Mouse (Mus musculus) R1 (cell line): ENCODE results near the gene Tada2a.

Experiments used
- DNase-seq: peaks from one replicate; pipeline ENCODE4 v3.0.0-alpha.2; 2018; ENCODE audit warnings: low read depth, low spot score

Gene Tada2a

DNA sequence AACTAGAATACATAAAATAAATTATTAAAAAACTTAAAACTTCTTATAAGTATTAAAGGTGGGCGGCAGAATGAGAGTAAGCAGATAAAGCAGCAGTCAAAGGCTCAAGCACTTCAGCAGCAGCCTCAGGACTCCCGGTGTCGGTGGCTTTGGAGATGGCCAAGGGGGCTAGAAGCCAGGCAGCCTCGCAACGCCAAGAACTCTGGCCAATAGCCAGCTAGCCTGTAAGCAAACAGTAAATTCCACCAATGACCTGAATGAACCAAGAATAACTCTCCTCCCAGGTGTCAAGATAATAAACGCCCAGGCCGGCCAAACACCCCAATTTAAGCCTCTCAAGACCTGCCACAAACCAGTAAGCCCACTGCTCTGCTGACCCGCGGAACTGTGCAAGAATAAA is 13.8 kb downstream of the Tada2a start:
- no peak for DNase-seq

DNA sequence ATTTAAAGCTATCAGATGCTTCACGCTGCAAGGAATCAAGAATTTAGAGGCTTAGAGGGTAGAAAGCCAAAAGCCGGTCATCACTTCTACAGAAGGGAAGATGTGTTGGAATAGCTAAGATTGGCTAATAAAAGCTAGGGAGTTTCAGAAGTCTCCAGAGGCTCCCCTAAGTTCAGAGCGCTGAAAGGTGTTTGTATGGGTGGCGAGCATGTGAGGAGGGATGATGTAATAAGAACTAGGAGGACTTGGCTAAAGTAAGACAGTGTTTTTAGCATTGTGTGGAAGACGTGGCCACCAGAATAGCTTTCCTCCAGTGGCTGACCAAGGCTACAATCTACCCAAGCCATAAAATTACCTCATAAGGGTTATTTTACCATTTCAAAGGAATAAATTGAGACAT is 15.8 kb downstream of the Tada2a start:
- DNase-seq, result no peak

DNA sequence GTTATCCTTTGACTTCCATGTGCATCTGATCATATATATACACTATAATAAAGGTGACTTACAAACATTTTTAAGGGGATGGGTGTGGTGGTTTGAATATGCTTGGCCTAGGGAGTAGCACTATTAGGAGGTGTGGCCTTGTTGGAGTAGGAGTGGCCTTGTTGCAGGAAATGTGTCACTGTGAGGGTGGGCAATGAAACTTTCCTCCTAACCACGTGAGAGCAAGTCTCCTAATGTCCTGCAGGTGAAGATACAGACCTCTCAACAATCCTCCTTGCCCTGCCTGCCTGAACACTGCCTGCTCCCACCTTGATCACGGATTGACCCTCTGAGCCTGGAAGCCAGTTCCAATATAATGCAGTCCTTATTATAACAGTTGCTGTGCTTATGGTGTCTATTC is 22.3 kb downstream of the Tada2a start:
- peak; percentile 60 for DNase-seq

DNA sequence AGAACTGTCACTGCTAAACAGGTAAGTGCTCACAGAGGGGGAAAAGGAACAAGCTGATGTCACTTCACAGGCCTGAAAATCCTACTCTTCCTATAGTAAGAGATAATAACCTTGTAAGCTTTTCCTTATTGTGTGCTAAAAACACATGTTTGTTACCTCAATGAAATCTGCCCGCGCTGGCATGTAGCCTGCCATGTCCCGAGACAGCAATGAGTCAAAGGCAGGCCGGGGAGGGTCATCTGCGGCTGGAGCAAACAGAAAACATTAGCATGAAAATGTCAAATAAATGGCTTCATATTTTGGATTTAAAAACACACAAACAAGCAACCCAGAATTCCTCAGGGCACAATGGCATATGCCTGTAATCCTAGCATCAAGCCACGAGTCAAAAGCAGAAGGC is 25.4 kb downstream of the Tada2a start:
- no peak for DNase-seq

DNA sequence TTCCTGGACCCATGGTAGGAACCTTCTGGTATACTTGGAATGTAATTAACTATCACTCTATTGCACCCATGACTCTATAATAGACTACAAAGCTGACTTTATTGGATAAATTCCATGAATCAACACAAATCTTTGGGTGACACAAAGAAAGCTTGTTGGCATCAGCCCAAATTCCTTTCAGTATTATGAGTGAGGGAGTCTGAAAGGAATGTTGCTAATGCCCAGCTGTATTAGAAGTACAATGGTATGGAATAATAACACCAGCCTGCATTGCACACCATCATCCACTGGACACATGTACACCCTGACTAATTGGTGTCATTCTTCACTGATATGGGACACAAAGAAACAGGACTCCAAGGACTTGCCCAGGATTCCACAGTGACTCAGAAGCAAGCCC is 28.2 kb downstream of the Tada2a start:
- DNase-seq, result no peak

DNA sequence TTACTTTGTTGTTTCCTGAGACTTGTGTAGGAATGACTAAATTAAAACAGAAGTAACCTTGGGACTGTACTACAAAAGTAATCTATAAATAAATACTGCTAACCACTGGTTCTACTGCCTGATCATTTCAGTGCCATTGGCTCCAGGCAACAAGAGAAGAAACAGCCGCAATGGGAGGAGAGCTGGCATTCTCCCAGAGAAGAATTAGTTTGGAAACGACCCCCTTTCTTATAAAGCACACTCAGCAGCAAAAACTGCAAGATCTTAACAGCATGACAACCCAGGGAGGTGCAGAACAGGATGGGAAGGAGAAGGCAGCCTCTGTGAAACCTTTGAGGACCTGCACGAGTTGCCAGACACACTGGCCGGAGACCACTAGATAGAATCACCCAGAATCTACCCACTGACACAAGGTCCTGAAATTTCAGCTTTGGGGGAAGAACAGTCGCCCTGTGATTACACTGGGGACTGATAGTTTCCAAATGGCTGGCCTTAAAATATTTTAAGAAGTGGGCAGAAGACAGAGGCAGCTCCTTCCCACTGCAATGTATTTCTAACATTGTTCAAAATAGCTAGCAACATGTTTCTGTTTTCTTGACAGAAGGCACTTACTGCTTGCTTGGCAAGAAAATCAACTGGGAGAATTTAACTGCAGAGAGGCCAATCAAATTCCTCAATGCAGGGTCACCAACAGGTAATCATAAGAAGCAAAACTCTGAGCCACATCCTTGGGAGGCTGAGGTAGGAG is 32.0 kb downstream of the Tada2a start:
- DNase-seq, result no peak

DNA sequence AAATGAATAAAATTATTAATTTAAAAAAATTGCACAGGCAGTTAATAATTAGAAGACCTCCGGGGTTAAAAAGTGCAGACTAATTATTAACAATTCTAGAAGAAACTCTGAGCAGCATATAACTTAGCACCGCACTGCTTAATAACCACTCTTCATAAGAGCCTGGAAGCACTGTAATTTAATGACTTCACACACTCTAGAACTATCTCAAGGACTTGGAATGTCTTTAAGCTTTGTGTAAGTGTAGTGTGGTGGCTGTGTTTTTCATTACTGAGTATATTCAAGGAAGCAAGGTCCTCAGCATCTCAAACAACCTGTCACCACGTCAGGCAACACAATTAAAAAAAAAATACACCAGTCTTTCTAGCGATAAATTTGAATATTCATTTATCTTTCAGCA is 34.3 kb downstream of the Tada2a start:
- DNase-seq, result no peak

DNA sequence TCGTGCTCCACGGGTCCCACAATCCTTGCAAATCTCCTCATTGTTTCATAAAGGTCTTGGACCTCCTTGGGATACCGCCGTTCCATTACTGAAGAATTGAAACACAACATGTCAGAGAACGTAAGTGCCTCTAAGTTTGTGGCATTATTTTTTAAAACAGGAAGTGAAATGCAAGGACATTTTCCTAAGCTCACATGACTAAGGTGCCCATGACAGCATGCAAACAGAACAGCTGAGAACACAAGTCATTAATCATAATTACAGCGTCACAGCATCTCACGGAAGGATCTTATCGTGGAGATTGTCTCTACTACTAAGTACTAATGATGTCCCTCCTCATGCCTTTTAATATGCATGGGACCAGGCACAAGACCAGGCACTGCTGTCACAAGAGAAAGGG is 38.8 kb downstream of the Tada2a start:
- DNase-seq, result no peak

DNA sequence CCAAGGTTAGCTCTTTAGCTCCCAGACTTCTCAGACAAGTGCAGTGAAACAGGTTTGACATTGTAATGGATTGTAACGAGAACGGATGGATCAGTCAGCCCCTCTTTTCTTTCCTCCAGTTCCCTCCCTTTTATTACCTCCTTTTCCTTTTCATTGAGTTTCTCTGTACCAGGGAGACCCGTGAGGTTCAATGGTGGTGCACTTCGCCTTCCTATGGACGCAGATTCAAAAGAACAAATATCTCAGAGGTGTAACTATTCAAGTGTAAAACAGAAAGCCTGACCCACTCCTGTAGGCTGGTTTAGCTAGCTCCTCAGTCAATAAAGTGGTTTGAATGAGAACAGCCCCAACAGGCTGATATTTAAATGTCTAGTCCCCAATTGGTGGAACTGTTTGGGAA is 47.5 kb downstream of the Tada2a start:
- peak; percentile 81 for DNase-seq

DNA sequence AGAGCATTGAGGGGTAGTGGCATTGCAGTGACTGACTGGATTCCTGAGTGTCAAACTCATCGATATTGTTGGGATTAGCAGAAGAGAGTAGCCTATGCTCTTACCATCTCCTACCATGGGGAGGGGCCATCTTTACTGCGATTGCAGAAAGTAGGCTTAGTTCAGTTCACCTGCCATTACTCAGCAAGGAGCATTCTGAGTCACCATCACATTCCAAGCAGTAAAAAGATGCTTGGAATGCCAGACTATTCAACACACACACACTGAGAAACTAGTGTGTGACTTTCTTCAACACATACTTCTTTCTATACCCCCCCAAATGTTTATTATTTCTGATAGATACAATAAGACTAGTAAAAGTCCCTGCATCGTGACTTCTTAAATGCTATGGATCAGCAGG is 49.1 kb downstream of the Tada2a start:
- DNase-seq, result peak; percentile 49

DNA sequence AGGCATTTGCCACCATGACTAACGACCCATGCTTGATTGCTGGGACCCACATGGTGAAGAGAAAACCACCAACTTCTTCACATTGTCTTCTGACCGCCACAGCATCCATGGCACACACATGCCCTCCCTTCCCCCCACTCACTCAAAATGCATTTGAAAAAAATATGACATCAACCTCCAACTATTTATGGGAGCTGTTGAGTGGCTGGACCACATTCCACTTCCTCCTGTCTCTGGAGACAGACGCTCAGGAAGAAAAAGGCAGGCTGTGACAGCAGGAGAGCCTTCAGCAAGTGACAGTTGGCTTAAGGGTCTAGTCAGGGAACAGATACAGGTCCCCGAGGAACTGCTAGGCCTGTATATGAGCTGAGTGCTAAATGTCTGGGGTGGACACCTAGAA is 49.5 kb downstream of the Tada2a start:
- no peak for DNase-seq

DNA sequence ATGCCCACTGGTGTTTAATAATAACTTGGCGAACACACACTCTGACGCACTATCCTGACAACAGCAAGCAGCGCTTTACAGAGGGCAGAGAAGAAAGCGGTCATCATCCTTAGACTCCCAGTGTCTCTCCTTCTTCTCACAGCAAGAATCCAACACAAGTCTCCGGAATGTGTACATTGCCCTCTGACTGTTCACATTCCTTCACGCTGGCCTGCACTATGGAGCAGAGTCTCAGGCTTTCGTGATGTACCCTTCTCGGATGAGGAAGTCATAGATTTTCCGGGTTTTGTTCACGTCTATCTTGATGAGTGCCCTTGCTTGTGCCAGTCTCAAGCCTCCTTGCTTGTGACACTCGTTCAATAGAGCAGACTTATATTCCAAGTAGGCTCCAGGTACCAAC is 50.0 kb downstream of the Tada2a start:
- DNase-seq, result no peak

DNA sequence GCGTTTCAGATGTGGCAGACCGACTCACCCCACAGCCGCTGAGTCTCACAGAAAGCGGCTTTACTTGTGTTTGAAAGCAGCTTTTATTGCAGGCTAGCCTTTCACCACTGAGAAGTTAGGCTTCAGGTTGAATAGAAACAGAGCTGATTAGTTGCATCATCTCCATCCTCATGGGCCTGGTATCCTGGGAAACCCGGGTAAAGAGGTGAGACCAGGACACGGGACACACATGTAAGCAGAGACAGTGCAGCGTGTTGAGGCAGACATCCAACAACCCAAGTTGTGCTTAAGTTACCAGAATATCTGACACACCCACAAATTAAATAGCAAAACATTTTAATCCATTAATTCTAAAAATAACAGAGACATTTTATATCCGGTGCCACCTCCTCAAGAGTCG is 50.8 kb downstream of the Tada2a start:
- no peak for DNase-seq

DNA sequence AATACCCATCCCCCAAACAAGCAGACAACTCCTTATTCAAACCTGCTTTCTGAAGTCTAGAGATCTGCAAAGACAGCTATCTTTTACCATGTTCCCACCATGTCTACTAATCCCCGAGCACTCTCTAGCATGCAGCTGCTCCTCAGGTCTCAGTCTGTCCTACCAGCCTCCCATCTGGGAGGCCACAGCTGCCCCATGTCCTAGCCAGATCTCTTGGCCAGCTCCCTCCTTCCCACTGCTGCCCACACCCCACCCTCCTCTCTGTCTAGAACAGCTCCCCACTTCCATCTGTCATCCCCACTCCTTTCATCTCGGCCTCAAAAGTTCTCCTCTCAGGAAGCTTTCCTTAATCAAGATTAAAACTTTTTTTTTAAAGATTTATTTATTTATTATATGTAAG is 52.4 kb downstream of the Tada2a start:
- DNase-seq, result no peak

DNA sequence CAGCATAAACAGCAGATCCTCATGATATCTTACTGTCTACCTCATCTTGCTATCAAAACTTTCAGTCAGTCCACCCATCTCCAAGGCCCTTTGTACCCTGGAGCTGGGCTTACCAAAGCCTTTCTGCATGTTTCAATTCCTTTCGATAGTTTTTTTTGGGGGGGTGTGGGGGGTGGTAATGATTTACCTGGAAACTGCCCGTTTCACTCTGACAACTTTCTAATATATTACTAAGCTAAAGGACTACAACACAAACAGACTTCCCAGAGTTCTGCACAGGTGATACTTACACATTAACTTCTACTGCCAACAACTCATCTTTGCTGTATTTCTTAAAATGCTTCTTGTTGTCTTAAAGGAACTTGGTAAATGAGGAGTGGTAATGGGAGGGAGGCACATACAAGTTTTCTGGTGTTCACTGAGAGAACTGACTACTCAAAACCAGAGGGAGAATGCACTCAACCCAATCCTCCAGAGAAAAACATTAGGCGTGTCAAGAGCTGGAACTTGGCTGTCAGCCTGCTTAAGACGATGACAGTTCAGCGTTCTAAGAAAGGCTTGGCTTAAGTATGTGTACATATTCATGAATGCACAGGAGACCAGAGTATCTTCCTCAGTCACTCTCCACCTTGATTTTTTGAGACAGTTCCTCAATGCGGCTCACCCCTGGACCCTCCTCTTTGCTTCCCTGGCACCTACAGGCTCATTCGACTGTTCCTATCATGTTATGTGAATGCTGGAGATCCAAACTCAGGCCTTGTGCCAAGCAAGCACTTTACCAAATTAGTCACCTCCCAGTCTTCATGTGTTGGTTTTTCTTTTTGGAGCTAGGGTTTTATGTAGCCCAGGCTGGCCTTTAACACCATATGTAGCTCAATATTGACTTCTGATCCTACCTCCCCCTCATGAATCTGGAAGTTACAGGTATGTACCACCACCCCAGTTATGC is 55.3 kb downstream of the Tada2a start:
- no peak for DNase-seq

DNA sequence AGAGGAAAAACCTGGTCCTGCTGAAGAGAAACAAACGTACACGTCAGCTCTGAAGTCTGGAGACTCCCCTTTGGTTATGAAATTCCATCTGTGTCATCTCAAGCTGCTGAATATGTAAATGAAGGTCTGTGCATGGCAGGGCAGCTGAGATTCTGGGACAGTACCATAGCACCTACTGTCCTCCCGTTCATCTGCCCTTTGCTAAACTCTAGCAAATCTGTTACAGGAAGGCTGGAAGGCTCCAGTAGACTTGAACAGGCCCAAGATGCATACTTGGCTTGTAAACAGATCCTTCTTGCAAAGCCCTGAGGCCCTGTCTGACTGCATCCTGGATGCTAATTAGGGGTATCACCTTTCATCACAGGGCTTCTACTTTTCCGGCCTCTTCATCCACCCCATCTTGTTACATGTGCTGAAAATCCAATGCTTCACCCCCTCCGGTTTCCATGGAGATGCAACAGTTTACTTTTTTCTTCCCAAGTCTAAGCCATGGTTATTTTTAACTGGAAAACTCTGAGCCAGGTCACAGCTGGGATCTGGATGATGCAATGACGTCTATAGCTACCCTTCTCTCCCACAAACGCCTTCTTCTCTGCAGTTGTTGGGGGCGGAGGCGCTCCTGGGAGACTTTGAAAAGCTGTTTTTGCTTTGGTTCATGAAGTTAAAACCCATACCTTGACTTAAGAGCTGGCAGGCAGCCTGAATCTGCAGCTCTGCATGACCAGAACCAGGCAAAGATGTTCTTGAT is 56.3 kb downstream of the Tada2a start:
- no peak for DNase-seq

DNA sequence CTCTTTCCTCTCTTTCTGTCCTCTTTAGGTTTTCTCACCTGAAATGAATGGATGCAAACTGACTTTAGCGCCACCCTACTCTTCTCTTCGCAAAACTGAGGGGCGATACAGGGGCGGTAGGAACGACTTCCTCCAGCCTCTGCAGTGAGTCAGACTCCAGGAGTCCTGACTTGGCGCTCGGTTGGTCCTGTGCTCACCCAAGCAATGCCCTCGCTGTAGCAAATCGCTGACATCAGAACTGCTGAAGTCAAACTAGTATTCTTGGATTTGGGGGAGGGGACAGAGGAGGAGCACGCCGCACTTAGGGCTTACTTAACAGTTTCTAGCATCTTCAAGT is 60.4 kb downstream of the Tada2a start, which contains the start of gene Dusp14:
Gene Dusp14 (minus strand): TSS at position 228 of the 337 bp plus-strand sequence.
- peak; percentile 50 for DNase-seq

DNA sequence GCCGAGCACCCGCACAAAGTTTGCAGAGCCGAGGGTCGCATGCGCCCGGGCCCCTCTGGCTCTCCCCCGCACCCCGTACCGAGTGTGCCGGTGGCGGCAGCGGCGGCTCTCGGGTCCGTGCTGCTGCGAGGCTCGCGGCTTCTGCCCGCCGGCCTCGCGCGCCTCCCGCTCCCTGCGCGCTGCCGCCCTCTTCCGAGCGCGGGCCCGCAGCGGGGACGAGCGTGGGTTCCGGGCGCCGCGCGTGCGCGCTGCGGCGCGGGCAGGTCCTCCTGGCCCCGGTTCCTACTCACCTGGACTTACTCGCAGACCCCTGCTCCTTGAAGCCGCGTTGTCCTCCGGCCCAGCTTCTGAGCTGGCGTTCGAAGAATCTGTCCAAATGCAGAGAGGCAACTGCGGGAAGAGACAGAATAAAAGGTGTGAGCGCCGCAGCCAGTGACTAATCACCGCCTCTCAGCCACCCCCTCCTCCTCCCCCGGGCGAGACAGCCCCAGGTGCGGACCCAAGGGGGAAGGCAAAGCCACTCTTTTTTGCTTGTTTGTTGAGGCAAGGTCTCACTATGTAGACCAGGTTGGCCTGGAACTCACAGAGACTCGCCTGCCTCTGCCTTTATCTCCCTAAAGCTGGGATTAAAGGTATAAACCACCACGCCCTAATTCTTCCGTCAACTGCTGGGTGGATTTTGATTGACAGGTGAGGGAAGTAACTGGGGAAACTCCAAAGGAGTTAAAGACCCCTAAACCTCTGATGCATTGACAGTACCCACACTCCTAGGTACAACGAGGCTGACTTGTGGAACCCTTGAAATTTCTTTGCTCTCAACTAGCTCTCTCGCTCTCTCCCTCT is 61.0 kb downstream of the Tada2a start:
- DNase-seq, result peak; percentile 66

DNA sequence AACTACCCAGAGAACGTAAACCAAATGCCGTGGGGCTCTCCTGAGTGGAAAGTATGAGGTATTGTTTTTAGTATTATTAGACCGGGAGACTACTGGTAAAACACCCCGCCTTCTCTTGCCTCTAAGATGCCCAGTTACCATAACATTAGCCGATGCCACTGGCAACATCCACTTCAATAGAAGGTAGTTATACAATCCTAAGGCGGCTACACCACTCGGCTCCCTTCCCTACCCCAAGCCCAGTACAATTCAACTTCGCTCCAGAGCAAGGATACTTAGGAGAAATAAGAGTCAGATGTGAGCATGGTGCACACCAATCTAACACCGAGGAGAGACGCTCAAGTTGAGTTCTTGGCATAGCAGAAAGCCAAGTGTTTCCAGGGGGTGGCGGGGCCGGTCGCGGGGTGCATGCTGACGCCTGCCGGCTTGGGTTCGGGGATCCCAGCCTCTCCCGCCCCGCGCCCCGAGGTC is 61.6 kb downstream of the Tada2a start:
- DNase-seq, result peak; percentile 60

DNA sequence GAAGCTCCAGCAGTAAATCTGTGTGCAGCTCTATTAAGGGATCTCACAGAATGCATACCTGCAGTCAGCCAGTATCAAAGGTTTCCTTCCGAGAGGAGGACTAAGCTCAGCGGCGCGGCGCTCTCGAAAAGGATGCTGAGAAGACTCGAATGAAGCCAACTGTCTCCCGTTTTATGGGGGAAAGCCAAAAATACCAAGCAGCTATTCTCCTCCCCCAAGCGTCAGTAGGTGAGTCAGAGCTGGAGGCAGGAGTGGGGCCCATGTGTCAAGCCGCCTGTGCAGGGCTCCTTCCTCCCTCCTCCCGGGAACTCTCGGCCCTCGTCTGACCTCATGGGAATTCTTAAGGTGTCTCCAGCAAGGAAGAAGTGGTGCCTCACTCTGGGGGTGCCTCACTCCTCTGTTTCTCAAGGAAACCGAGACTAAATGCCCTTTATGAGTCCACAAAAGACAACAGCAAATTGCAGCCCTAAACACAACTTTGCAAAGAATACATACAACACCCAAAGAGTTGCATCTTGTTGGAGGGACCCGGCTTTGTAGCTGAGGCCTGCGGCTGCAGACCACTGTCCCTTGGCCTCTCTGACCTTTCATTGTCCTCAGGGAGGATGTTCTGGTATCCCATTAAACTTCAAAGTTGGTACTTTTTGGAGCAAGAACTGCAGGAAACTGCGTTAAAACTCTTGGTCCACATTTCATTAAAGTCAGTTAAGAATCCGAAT is 62.3 kb downstream of the Tada2a start:
- DNase-seq, result no peak

DNA sequence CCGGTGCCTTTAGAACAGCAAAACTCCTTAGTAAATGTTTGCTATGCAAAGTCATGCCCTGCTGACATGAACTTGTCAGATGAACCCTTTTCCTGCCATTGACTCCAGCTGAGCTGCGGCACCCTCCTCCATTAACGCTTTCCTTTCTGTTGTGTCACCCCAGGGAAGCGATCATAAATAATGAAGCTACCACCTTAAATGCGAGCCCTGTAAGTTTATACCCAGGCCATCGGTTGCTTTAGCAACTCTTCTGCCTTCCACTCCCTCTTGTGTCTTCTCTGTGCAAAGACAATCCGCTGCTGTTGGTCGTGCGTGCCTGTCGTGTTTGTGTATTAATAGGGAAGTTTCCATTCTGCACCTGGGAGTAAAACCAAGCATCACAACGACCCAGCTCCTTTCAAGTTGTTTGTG is 63.3 kb downstream of the Tada2a start:
- DNase-seq, result peak; percentile 44
